7 mouse cellular contexts compared by ENCODE assay signal in the genomic region with DNA sequence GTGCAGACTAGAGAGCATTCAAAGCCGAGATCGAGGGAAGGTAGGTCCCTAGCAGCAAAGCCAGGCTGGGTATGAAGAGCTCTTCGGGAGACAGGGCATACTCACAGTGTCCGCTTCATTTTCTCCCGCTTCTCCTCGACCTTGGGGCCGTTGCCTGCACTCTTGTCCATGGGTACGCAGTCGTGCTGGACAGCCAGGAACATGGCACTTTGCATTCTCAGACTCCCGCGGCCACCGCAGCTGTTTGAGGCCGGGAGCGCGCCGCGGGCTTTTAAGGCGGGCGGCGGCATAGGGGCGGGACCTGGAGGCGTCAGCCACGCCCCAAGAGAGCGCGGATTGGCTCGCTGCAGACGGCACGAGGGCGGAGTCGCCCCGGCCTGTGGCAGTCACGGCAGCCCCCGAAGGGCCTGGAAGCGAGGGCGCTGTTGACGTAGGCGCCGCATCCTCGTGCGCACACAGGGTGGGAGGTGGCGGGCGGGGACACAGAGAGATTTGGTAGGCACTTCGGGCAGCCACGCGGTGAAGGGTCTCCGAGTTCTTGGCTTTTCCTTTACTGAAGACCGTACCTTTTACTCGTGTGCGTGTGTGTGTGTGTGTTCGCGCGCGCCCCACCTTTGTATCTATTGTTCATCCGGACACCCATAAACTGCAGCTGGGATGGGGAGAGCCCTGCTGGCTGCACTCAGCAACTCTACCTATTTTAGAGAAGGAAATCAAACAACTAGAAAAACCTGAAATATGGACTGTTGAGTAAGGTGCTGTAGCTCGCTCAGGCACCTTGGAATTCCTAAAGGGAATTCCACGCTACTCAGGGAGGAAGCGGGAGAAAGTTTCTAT. TPM values are rescaled to one million over a fixed set of nuclear protein-coding genes. Genes with fewer than 3 reads are reported as not detected.
A peak's percentile ranks its signal among the peaks of the same experiment; 100 is the strongest.
DNase-seq lines count a peak whose midpoint lies in the region; ATAC-seq and TF ChIP-seq lines count a peak whose summit lies in the region.

A gene (minus strand): TSS at position 258 of the 837 bp plus-strand sequence.

- H3K9ac ChIP-seq in embryonic facial prominence, embryonic 12.5 days = peak within 1 kb of the TSS; percentile 60
- H3K9ac ChIP-seq in heart, adult 2 months (ENCODE audit: low read depth, low read length) = peak within 1 kb of the TSS; percentile 77
- peak within 1 kb of the TSS; percentile 67 for H3K9ac ChIP-seq in limb, embryonic 13.5 days
- peak within 1 kb of the TSS; percentile 86 for H3K9ac ChIP-seq in midbrain, embryonic 16.5 days (ENCODE audit: low read depth, low read length)

- under 1% methylated on average over 57 of the region's 57 CpGs for WGBS in embryonic facial prominence, embryonic 12.5 days
- under 1% methylated on average over 57 of the region's 57 CpGs for WGBS in heart, adult 2 months
- WGBS in limb, embryonic 13.5 days = under 1% methylated on average over 55 of the region's 57 CpGs
- WGBS in midbrain, embryonic 16.5 days = under 1% methylated on average over 57 of the region's 57 CpGs

- no peaks in the 10 kb centered on the region for H3K9me3 ChIP-seq in embryonic facial prominence, embryonic 12.5 days
- no peaks in the 10 kb centered on the region for H3K9me3 ChIP-seq in limb, embryonic 13.5 days
- H3K9me3 ChIP-seq in midbrain, embryonic 16.5 days (replicated peaks; ENCODE audit: control insufficient read depth, low read length, poor library complexity, severe bottlenecking) = no peaks in the 10 kb centered on the region

- TF ChIP-seq EP300 in heart, adult 2 months (IDR thresholded peaks at IDR 0.05; ENCODE audit: insufficient read depth, low read depth, low read length) = no peak

- H3K4me3 ChIP-seq in embryonic facial prominence, embryonic 12.5 days = peak within 1 kb of the TSS; percentile 61
- peak within 1 kb of the TSS; percentile 49 for H3K4me3 ChIP-seq in heart, adult 2 months
- H3K4me3 ChIP-seq in limb, embryonic 13.5 days = peak within 1 kb of the TSS; percentile 61
- peak within 1 kb of the TSS; percentile 71 for H3K4me3 ChIP-seq in midbrain, embryonic 16.5 days (ENCODE audit: low read depth, low read length)

- peak; percentile 98 for DNase-seq in adrenal gland, postnatal 25 days
- peak; percentile 97 to 99 for DNase-seq in heart, adult 2 months
- DNase-seq in kidney, adult 8-10 months = peak; percentile 91 to 93
- DNase-seq in spleen, postnatal 10 days (ENCODE audit: low spot score in 2 of 2) = peak; percentile 90 to 92

- peak; percentile 31 for TF ChIP-seq CTCF in heart, adult 2 months (IDR thresholded peaks at IDR 0.05)

- H3K27me3 ChIP-seq in embryonic facial prominence, embryonic 12.5 days = no peaks in the 10 kb centered on the region
- no peaks in the 10 kb centered on the region for H3K27me3 ChIP-seq in heart, adult 2 months (ENCODE audit: control insufficient read depth, insufficient read depth, low read length)
- H3K27me3 ChIP-seq in limb, embryonic 13.5 days = no peaks in the 10 kb centered on the region
- no peaks in the 10 kb centered on the region for H3K27me3 ChIP-seq in midbrain, embryonic 16.5 days (ENCODE audit: control insufficient read depth, insufficient read depth, low read depth, low read length)

- peak within 1 kb of the TSS; percentile 81 for H3K4me2 ChIP-seq in embryonic facial prominence, embryonic 12.5 days (replicated peaks)
- H3K4me2 ChIP-seq in limb, embryonic 13.5 days (replicated peaks) = peak within 1 kb of the TSS; percentile 86
- H3K4me2 ChIP-seq in midbrain, embryonic 16.5 days (ENCODE audit: low read length) = peak within 1 kb of the TSS; percentile 90

- peak; percentile 99 for ATAC-seq in embryonic facial prominence, embryonic 12.5 days (ENCODE audit: insufficient number of reproducible peaks, insufficient read depth, low FRiP score, low TSS enrichment)
- peak; percentile 99 for ATAC-seq in limb, embryonic 13.5 days (ENCODE audit: low FRiP score, low read depth)
- peak; percentile 99 for ATAC-seq in midbrain, embryonic 16.5 days

- peak within 1 kb of the TSS; percentile 69 for H3K27ac ChIP-seq in embryonic facial prominence, embryonic 12.5 days
- peak within 1 kb of the TSS; percentile 88 for H3K27ac ChIP-seq in heart, adult 2 months
- peak within 1 kb of the TSS; percentile 58 for H3K27ac ChIP-seq in limb, embryonic 13.5 days
- H3K27ac ChIP-seq in midbrain, embryonic 16.5 days (ENCODE audit: low read length) = peak within 1 kb of the TSS; percentile 93

- peak; percentile 99 for TF ChIP-seq POLR2A in heart, adult 2 months (IDR thresholded peaks at IDR 0.05; ENCODE audit: insufficient read depth, low read depth, low read length)

- H3K4me1 ChIP-seq in embryonic facial prominence, embryonic 12.5 days = no peaks in the 10 kb centered on the region
- H3K4me1 ChIP-seq in heart, adult 2 months (ENCODE audit: control insufficient read depth, insufficient read depth, low read length) = no peaks in the 10 kb centered on the region
- H3K4me1 ChIP-seq in limb, embryonic 13.5 days = peaks cover 16% of the 10 kb centered on the region; the same call in 1 of the 2 replicates
- peaks cover 16% of the 10 kb centered on the region for H3K4me1 ChIP-seq in midbrain, embryonic 16.5 days (ENCODE audit: control insufficient read depth, insufficient read depth, low read length)

- no peaks in the 10 kb centered on the region for H3K79me2 ChIP-seq in heart, adult 2 months (replicated peaks; ENCODE audit: control insufficient read depth, insufficient read depth, low read length)

- H3K36me3 ChIP-seq in embryonic facial prominence, embryonic 12.5 days = 0 out of 2 replicates have a peak, but pooled peaks cover 4% of the 10 kb centered on the region
- peaks cover 20% of the 10 kb centered on the region for H3K36me3 ChIP-seq in heart, adult 2 months (ENCODE audit: control insufficient read depth, insufficient read depth, low read length)
- peaks cover 7% of the 10 kb centered on the region for H3K36me3 ChIP-seq in limb, embryonic 13.5 days
- peaks cover 9% of the 10 kb centered on the region; the same call in 1 of the 2 replicates for H3K36me3 ChIP-seq in midbrain, embryonic 16.5 days (ENCODE audit: control insufficient read depth, insufficient read depth, low read length)

- intact Hi-C loops in heart, adult 2 months (cut with DNase I) = loop anchor here (1.0 to 10.0 kb wide), 3 partner anchors 51 to 191 kb away; no protein-coding TSS in a partner anchor

RNA-seq across cellular contexts. Expression of the gene that starts here (rescaled TPM):
- total RNA-seq in adrenal gland, postnatal 25 days (2021) = 162 and 212 TPM in 2 replicates
- polyA plus RNA-seq in embryonic facial prominence, embryonic 12.5 days (2016; fragmentation: Nextera tagmentation; extraction: Ambion mirVana) = 69.5 and 81.3 TPM in 2 replicates
- 10 to 100 TPM; 43.7 to 59.2 TPM for total RNA-seq in heart, adult 2 months (2021)
- 7.7 and 18.4 TPM in 2 replicates for polyA plus RNA-seq in heart, adult 2 months (2012; rRNA removed)
- polyA plus RNA-seq in limb, embryonic 13.5 days (2015; fragmentation: Nextera tagmentation; extraction: Ambion mirVana) = 54.2 and 55.2 TPM in 2 replicates
- polyA plus RNA-seq in midbrain, embryonic 16.5 days (2015; fragmentation: Nextera tagmentation; extraction: Ambion mirVana) = 133 and 147 TPM in 2 replicates

Comparison
In these comparisons a context has a peak if more than half of its experiments do, and no peak if none do; other contexts are left out.
1. Peak in every context shown above with its lines: DNase-seq, ATAC-seq, H3K4me3 ChIP-seq and H3K27ac ChIP-seq.